Mouse (Mus musculus) right cerebral cortex, postnatal 14 days (tissue): ENCODE results near the gene Mettl16.

ENCODE experiments used
- DNase-seq: peaks from one replicate; pipeline ENCODE4 v3.0.0; 2022

Gene Mettl16

DNA sequence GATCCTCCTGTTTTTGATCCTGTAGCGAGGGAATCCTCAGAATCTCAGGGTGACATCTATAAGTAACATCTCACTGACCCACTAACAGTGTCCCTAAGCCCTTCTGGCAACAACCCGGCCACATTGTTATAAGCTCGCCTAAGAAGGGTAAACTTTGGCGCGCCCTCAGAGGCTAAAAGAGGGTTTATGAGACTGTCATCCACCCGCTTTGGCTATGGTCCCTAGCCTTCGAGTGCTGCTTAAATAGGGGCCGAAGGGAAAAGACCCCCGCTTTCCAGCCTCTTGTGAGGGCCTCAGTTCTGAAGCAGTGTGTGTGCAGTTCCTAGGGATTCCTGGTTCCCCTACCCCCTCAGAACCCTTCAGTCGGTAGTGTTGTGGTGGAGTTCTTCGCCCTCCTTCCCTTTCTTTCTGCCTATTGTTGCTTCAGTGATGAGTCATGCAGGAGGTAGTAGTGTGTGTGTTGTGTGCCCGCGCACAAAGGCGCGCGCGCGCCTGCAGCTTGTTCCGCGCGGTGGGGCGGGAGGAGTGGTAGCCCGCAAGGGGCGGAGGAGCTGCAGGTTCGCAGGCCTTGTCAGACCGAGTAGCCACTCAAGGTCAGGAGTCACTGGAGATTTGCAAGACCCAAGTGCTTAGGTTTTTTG lies 62.0 kb downstream of the Mettl16 start:
- peak; percentile 54 for DNase-seq

DNA sequence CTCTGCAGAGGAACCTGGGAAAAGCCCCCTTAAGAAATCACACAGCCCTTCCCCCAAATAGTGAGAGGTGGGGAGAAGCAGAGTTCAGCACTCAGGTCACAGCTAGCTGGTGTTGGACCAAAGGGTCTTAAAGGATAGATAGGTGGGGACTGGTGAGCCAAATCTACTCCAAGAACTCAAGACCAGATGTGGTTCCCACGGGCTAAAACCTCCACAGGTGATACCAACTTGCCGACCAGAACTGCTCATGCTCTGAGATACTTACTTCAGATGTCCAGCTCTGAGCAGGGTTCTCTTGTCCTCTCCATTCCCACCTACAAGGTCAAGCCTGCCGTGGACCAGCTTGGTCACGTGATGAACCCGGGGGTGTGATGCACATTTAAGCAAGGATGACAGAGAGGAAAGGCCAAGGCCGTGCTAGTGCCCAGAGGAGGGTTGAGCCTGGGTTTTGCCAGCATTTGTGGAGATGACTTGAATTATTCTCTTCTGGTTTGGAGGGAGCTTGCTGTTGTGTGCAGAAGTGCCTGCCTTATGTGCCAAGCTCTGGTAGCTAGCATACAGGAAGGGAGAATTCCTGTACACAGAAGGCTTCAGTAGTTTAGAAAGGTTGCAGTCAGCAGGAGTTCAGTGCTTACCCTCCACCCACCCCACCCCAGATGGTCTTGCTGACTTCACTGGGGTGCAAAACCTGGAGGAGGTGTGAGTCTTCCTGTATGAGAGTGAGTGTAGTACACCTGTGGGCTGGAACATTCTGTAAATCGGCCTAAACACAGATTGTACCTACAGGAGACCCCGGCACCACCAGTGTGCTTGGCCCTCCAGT lies 63.1 kb downstream of the Mettl16 start:
- no peak for DNase-seq

DNA sequence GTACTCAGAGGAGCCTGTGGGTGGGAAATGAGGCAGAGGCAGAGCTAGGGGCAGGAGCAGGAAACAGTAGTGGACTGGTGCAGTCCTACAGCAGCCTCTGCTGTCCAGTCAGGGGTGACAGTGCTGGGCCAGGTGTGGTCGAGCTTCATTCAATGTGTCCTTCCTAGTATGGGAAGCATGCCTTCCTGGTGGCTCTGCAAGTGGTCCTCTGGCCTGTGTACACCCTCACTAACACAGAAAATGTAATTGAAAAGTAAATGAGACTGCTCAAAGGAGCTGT lies 63.7 kb downstream of the Mettl16 start:
- no peak for DNase-seq

DNA sequence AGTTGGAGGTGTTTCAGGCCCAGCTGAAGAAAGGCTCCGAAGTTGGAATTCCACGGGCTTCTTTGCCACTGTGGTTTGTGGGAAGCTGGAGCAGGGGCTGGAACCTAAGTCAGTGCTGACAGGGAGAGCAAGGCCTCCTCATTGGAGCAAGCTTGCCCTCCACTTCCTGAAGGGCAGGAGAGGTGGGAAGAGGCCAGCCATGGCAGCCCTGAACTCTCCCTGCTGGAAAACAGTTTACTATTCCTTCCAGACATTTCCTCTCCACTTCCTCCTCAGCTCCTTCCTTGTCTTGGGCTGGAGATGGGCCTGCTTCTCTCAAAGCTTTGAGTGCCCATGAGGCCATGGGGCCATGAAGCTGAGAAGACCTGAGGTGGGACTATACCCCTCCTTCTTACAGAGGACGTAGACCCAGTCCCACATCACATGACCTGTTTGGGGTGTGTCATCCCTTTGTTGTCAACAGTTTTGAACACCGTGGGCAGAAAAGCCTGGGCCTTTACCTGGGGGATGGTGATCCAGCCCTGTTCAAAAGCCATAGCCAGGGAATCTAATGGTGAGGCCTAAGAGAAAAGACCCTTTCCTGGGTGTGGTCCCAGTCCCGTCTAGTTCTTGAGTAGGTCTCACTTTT lies 64.1 kb downstream of the Mettl16 start:
- DNase-seq: no peak

DNA sequence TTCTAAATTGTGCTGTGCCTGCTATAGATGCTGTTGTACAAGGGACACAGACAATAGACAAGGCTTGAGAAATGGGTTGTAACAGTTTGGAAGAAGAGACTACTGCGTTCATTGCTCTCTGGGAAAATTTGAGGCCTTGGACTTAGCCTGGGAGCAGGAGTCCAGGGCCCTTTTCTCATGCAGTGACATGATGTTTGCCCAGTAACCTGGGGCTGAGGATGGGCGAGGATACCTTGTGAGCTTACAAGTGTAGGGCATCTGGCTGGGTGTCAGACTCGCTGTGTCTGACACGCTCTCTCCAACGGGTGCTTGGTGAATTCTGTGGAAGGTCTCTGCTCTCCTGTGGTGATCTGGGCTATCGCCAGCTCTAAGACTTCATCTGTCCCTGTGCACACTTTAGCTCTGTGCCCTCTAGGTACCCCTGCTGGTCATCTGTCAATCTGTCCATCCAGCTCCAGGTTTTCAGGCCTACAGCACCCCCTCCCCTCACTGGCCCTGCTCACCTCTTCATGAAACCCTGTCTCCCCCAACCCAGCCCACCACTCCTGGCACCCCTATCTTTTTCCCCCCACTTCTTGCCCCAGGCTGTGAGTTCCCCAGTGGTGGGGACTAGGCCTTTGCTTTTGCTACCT lies 65.1 kb downstream of the Mettl16 start:
- no peak for DNase-seq

DNA sequence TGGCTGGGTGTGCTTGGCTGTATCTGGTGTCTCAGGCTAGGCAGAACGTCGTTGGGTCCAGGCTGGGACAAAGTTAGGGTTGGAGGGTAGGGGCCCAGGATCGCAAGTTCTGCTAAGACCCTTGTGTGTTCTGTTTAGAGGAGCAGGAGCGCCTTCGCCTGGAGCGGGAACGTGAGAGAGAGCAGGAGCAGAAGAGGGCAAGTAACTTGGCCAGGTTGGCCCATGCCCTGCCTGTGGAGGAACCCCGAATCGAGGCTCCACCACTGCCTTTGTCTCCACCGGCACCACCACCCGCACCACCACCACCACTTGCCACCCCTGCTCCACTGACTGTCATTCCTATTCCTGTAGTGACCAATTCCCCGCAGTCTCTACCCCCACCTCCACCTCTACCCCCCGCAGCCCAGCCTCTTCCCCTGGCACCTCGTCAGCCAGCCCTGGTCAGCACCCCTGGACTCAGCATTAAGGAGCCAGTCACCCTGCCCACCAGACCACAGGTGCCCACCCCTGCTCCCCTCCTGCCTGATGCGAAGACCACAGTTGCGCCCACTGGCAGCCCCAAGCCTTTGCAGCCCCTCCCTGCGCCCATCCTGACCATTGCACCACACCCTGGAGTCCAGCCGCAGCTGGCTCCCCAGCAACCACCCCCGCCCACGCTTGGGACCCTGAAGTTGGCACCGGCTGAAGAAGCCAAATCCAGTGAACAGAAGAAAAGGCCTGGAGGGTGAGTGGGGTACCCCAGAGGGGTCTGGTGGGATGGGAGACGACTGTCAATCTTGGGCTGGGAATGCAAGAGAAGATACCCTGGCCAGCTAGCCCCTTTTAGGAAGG lies 65.8 kb downstream of the Mettl16 start:
- DNase-seq: no peak

DNA sequence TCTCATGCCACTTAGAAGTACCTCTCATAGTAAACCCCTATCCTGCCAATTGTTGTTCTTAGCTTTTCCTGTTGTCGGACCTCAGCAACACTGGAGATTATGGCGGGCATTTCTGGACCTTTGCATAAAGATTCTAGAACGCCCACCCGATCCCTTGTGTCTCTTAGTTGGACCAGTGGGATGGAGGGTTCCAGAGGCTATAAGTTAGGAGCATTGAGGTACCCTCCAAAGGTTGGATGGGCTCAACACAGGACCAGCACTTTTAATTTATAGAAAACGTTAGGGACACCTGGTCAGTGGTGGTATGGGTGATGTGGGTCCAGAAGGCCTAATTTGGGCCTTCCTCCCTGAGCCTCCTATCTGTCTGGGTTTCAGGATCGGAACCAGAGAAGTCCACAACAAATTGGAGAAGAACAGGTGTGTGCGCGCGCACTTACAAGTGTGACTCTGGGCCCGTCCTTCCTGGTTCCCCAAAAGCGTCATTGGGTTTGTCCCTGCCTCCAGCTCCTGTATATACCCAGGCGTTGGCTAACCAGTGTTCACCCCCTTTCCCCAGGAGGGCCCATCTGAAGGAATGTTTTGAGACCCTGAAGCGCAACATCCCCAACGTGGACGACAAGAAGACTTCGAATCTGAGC lies 66.5 kb downstream of the Mettl16 start:
- DNase-seq: no peak

DNA sequence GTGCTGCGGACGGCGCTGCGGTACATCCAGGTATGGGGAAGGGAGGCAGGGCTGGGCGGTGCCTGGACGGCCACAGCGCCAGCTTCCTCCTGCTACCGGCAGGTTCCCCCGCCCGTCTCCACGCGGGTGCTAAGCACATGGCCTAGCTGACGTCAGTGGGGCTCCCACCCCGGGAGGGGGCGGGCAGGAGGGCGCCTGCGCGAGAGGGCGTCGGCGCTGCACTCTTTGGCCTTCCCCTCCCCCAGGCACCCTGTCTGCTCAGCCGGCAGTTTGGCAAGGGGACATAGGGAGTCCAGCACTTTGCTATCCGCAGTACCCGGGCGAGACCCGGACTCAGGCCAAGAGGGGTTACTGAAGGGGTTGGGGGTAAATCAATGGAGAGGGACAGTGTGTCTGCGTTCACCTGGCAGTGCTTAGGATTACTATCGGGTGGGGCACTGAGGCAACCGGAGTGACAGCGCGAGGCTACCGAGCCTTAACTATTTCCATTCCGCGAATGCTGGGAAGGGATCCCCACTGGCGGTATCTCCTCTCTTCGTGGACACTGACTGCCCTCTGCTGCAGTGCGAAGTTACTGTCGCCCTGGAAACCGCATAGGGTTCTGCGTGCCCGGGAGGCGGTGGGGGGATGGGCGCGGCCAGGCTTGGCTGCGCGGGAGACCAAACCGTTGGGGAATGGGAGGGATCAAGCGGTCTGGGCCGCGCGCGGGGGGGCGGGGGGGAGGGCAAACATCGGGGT lies 67.2 kb downstream of the Mettl16 start:
- peak; percentile 90 for DNase-seq

DNA sequence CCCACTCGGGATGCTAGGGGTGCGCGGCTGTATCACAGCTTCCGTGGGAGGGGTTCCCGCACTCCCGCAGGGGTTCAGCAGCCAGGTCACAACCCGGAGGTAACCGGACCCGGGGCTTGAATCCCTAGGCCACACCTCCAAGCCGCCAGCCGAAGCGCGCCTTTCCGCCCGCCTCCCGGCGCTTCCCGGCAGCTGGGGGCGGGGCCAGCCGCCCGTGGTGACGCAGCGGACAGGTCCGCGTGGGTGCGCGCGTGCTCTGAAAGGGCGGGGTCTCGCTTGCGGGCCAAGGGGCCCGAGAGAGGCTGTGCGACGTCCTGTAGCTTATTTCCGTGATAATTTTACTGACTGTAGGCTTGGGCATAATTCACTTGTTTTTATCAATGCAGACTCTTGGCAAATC lies 67.8 kb downstream of the Mettl16 start:
- DNase-seq: peak; percentile 90

DNA sequence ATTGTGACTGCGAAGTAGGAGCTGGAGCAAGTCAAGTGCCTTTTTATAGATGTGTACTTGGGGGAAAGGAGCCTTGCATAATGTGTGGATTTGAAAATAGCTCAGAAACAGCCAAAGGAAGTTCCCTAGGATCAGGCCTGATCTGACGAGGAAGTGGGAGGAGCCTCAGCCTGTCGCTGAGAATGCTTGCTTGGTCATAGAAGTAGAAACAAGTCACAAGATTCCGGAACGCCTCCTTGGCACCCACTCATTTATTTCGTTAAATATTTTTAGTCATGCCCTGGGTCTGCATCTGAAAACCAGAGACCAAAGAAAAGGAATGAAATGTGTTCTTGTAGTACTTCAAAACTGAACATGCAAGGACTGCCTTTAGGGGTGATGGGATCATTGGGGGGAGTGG lies 68.3 kb downstream of the Mettl16 start:
- DNase-seq: no peak

DNA sequence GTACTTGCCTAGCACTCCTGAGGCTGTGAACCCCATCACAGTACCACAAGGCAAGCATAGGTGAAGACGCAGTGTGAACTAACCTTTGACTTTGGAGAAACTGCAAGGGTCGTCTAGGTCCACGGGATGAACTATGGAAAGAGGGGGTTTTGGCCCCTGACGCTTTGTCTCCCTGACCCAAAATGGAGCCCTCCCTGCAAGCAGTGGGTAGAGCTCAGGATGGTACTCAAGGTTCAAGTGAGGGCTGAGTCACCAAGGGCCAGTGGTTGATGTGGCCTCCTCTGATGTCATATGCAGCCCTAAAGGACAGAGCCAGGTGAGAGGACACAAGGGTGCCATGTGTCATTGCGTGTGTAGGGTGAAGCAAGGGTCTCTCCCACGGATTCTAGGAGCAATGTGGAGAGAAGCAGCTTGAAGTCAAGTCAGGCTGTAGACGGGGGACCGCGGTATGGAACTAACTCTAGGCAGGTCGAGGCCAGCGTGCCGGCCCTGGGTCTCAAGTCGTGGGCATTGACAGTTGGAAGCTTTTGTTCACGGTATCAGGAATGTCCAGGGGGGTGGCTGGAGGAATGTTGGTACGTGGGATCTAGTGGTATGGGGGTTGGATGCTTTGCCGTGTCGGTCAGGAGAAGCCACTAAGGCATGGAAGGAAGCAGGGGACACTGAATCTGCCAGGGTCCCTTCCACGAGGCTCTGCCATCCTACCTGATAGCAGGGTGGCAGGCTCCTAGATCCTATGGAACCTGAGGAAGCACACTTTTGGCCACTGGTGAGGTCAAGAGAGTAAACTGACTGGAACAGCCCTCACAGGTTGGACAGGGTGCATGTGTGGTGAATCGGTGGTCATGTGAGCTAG lies 69.5 kb downstream of the Mettl16 start:
- no peak for DNase-seq

DNA sequence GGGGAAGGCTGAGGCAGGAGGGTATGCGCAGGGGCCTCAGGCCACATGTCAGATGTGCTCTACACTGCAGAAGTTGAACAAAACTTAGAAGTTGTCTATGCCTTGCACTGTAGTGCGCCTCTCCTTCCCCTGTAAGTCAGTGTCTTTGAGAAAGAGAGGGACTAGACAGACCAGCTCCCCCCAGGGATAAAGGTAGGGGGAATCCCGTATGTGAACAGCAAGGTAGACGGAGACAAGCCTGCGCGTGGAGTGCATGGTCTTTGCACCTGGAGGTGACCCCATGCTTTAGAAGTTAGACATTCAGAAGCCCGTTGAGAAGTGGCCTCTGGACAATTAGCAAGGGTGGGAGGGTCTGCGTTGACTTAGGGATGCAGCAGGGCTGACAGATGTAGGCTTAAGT lies 70.1 kb downstream of the Mettl16 start:
- DNase-seq: no peak

DNA sequence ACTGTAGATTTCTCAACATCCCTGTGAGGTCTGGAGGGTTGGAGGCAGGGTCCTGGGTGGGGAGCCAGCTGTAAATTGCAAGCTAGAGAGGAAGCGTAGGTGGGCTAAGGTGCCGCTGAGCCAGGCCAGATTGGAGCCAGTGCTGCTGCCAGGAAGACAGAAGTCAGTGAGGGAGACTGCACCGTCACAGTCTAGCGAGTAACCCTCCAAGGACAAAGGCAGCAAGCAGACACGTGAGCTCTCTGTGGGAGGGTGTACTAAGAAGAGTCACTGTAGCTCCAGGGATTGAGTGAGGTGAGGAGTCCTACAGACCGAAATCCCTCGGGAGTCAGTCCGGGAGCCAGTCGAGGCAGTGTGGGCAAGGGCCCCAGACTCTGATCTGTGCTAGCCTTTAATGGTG lies 70.7 kb downstream of the Mettl16 start:
- DNase-seq: no peak

DNA sequence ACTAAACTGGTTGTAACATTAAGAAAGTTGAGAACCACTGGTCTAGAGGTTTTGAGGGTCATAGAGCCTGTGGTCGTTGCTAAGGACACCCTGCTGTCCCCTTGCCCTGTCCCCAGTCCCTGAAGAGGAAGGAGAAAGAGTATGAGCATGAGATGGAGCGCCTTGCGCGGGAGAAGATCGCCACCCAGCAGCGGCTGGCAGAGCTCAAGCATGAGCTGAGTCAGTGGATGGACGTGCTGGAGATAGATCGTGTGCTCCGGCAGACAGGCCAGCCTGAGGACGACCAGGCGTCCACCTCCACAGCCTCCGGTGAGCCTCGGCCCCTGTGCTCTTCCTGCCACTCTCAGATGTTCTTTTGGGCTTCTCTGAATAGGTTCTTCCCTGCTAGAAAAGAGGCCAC lies 71.4 kb downstream of the Mettl16 start:
- no peak for DNase-seq

DNA sequence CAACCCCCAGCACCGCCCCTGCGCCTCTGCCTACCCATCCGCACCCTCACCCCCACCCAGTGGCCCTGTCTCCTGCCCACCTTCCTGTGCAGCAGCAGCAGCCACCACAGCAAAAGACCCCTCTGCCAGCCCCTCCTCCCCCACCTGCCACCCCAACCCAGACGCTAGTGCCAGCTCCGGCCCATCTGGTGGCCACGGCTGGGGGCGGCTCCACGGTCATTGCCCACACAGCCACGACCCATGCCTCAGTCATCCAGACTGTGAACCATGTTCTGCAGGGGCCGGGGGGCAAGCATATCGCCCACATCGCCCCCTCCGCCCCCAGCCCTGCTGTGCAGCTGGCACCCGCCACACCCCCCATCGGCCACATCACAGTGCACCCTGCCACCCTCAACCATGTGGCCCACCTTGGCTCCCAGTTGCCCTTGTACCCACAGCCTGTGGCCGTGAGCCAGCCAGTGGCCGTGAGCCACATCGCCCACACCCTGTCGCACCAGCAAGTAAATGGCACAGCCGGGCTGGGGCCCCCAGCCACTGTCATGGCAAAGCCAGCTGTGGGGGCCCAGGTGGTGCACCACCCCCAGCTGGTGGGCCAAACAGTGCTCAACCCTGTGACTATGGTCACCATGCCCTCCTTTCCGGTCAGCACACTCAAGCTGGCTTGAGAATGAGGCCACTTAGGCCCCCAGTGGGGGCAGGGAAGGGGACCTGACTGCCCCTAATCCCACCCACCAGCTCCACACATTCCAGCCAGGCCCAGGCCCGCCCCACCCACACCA lies 72.2 kb downstream of the Mettl16 start:
- no peak for DNase-seq

DNA sequence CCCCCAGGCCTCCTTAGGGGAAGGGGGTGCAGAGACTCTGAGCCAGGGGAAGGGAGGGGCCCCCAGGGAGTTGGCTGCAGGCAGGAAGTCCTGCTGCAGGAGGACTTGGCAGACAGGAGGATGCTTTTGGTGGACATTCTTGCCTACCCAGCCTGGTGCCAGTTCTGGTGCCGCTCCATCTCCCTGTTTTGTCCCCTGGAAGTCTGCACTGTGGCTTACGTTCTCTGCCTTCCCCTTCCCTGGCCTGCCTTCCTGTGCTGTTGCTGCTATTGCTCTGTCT lies 72.7 kb downstream of the Mettl16 start:
- no peak for DNase-seq

DNA sequence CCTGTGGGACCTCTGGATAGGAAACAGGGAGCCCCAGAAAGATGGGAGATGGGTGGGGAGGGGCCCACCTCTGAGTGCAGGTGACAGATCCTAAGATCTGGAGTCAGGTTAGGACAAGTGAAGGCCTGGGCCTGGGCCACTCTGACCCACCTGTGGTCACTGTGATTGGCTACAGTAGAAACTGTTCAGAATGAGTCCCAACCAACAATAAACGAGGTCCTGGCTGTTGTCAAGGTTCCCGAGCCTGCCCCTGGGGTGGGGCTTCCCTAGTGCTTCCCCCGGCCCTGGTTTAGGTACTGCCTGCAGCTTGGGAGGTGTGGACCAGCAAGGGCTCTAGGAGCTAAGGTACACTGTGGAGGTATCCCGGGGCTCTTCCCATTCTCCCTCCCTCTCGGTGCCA lies 73.1 kb downstream of the Mettl16 start:
- DNase-seq: no peak

DNA sequence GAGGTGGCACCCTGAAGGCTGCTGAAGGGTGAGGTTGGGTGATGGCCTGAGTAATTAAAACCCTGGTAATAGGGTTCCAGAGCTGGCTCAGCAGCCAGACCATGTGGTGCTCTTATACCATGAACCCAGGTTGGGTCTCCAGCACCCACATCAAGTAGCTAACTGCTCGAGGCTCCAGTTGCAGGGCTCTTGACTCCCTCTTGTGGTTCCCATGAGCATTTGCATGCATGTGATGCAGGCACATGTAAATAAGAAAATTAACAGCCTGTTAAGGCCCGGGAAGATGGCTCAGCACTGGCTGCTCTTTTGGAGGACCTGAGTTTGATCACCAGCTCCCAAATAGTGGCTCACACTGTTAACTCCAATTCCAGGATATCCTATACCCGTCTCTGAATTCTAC lies 75.2 kb downstream of the Mettl16 start:
- no peak for DNase-seq

DNA sequence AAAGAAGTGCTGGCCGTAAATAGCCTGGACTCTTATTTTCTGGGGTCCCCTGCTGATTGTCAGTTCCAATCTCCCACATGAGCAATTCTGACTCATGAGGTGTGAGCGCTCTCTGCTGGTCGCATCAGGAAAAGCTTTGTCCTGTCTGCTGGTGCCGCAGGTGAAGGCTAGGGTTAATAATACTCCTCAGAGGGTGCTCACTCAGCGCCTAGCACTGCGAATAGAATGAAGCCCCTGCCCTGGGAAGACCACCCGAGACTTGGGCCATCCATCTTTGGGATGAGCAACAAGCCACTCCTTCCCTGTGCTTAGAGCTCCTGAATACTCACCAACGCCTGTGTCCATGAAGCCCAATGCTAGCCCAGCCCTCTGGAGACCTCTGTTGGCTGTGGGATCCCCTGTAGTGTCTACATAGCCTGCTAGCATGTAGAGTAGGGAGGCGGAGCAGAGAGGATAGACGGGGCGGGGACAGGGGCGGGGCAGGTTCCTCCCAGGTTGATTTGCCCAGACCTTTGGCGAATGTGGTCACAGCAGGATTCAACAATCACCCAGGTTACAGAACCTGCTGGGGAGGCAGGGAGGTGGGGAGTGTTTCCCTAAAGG lies 77.4 kb downstream of the Mettl16 start:
- peak; percentile 79 for DNase-seq
